Mouse (Mus musculus) Patski (cell line): ENCODE data around the gene Abcb9. TPM values are rescaled to one million over a fixed set of nuclear protein-coding genes. Genes with fewer than 3 reads are reported as not detected.

Source experiments
- ATAC-seq: fragments of 100-300 bp; one replicate; pipeline ENCODE4 v1.8.0; 2021
- CTCF ChIA-PET: fragments of 350-600 bp; sonication (Branson Sonifier 250); formaldehyde crosslinking; loops from one replicate; lab custom pipeline; 2022; ENCODE audit warnings: inconsistent platforms; lab: Charles Lee
- POLR2A ChIA-PET: fragments of 350-600 bp; sonication (Branson Sonifier 250); formaldehyde crosslinking; loops from one replicate; lab custom pipeline; 2022; ENCODE audit warnings: antibody characterized with exemption, inconsistent platforms; lab: Charles Lee
- DNase-seq: peaks from one replicate; pipeline ENCODE4 v3.0.0-alpha.2; 2011; ENCODE audit warnings: low read depth, low spot score
- H3K27me3 ChIP-seq: fragments of 371-371 bp; one replicate; pipeline ENCODE4 v1.5.1; 2021
- CTCF ChIP-seq: fragments of 100-300 bp; IDR thresholded peaks from one replicate; pipeline ENCODE4 v1.5.1; 2021
- in situ Hi-C: fragments of 300-500 bp; cut with MboI; formaldehyde crosslinking; loops from 3 replicates; pipeline ENCODE4 v1.11.1; 2018; ENCODE audit warnings: low pct_unique_long_range_greater_than_20kb, mixed read lengths
- polyA plus RNA-seq: library from polyadenylated mRNA; unstranded; gene quantifications from one replicate; pipeline ENCODE4 v1.2.3, GENCODE M21; 2021

The Abcb9 gene
- polyA plus RNA-seq, 1 experiment from 2014 or later, result 5.3 TPM

DNA sequence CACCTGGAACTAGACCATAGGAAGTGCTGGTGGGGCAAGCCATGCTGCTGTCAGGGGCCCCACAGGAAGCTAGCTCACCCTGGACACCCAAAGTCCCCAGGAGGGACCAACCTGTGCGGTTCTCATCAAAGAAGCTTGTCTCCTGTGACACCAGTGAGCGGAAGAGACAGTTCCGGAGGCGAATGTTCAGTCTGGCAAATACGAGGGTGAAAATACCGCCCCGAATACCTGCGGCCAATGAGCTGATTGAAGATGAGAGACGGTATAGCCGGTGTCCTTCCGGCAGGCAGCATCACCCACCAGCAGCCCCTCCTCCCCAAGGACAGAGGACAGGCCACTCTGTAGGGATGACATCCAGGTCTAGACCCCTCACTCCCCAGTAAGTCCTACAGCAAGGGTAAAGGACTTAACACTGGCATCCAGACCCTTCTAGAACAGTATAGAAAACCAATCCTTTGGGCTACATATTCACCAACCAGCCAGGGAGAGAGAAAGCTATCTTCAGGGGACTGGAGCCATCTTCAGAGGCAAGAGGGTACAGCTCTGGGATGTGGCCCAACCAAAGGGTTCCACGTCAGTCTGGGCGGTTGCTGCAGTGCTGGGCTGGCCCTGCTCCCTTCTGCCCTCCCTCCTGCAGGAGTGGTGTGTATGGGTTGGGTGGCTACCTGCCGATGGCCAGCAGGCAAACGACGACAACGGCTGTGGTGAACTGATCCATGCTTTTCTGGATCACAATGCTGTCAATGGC is 12.5 kb downstream of the Abcb9 start:
- DNase-seq (no peak), ATAC-seq (no peak)
- ChIA-PET CTCF (interaction anchor here (1.3 to 3.2 kb wide), 3 partner anchors 9 to 83 kb away, joined by 3 to 17 read pairs (median 7); no protein-coding TSS in a partner anchor), POLR2A (no interaction called here)
- no peak for TF ChIP-seq CTCF
- in situ Hi-C loops, result loop anchor here (5.0 to 25.0 kb wide), 2 partner anchors 81 to 121 kb away; partner anchors contain the start of gene Hip1r
- H3K27me3 ChIP-seq, result no peaks in the 10 kb centered on the region

GRCm38 (mm10) chr5:124082447-124082846 is 13.2 kb downstream of the Abcb9 start:
- no peak for TF ChIP-seq CTCF
- DNase-seq (no peak), ATAC-seq (no peak)
- no peaks in the 10 kb centered on the region for H3K27me3 ChIP-seq
- CTCF ChIA-PET, result interaction anchor here (1.3 to 1.6 kb wide), 2 partner anchors 8 to 82 kb away, joined by 3 to 7 read pairs; no protein-coding TSS in a partner anchor
- POLR2A ChIA-PET, result no interaction called here
- in situ Hi-C loops, result loop anchor here (5.0 to 25.0 kb wide), 2 partner anchors 80 to 120 kb away; partner anchors contain the start of gene Hip1r

GRCm38 (mm10) chr5:124079880-124080279 is 15.7 kb downstream of the Abcb9 start:
- no peaks in the 10 kb centered on the region for H3K27me3 ChIP-seq
- DNase-seq (no peak), ATAC-seq (no peak)
- in situ Hi-C loops, result loop anchor here (5.0 to 25.0 kb wide), 2 partner anchors 78 to 118 kb away; partner anchors contain the start of gene Hip1r
- ChIA-PET POLR2A (no interaction called here), CTCF (interaction anchor here (1.5 to 3.3 kb wide), 2 partner anchors 9 to 79 kb away, joined by 4 to 16 read pairs; no protein-coding TSS in a partner anchor)
- TF ChIP-seq CTCF, result no peak

DNA sequence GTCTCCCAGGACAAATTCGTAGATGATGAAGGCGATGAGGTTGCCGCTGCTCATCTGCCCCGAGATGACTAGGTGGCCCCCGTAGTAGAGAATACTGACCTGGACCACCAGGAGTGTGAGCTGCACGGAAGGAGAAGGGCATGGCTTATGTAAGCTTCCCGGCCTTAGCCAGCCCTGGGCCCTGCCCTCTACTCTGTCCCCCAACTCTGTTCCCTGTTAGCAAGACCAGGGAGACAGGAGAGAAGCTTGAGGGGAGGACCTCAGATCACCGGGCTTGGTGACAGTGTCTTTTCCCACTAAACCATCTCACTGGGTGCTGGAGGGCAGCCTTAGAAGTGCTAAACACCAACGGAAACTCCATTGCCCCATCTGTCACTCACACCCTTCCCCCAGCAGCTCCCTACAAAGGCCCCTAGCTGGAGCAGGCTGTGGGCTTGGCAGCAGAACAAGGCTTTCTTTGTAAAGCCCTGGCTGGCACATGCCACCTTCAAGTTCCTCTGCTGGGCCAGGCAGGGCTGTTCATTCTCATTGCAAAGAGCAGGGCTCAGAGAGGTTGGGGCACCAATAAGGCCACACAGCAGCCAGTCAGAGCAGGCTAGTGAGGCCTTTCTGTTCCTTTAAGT is 16.7 kb downstream of the Abcb9 start:
- no peaks in the 10 kb centered on the region for H3K27me3 ChIP-seq
- POLR2A ChIA-PET, result no interaction called here
- DNase-seq (no peak), ATAC-seq (no peak)
- TF ChIP-seq CTCF, result no peak
- in situ Hi-C loops, result loop anchor here (25.0 kb wide), 1 partner anchor 117 kb away; the partner anchor contains the start of gene Hip1r
- CTCF ChIA-PET, result interaction anchor here (3.3 kb wide), 1 partner anchor 78 kb away, joined by 16 read pairs; no protein-coding TSS in a partner anchor

GRCm38 (mm10) chr5:124077856-124078460 is 17.6 kb downstream of the Abcb9 start:
- TF ChIP-seq CTCF, result no peak
- no peak for DNase-seq
- no peaks in the 10 kb centered on the region for H3K27me3 ChIP-seq
- in situ Hi-C loops, result loop anchor here (25.0 kb wide), 1 partner anchor 116 kb away; the partner anchor contains the start of gene Hip1r
- no peak for ATAC-seq
- POLR2A ChIA-PET, result interaction anchor here (0.5 to 1.4 kb wide), 2 partner anchors 75 to 147 kb away, joined by 3 to 4 read pairs; no protein-coding TSS in a partner anchor
- CTCF ChIA-PET, result interaction anchor here (3.3 kb wide), 1 partner anchor 77 kb away, joined by 16 read pairs; no protein-coding TSS in a partner anchor

- POLR2A ChIA-PET, result interaction anchor here (1.4 kb wide), 1 partner anchor 75 kb away, joined by 4 read pairs; no protein-coding TSS in a partner anchor
- in situ Hi-C loops, result loop anchor here (25.0 kb wide), 1 partner anchor 115 kb away; the partner anchor contains the start of gene Hip1r
These were observed 18.4 kb downstream of the Abcb9 start for GRCm38 (mm10) chr5:124077241-124077640.

GRCm38 (mm10) chr5:124076559-124076958 is 19.0 kb downstream of the Abcb9 start:
- DNase-seq (no peak), ATAC-seq (no peak)
- no peak for TF ChIP-seq CTCF
- in situ Hi-C loops, result loop anchor here (25.0 kb wide), 1 partner anchor 114 kb away; the partner anchor contains the start of gene Hip1r
- ChIA-PET CTCF (interaction anchor here (0.7 to 1.5 kb wide), 2 partner anchors 76 to 128 kb away, joined by 3 to 4 read pairs; no protein-coding TSS in a partner anchor), POLR2A (interaction anchor here (1.4 kb wide), 1 partner anchor 74 kb away, joined by 4 read pairs; no protein-coding TSS in a partner anchor)
- no peaks in the 10 kb centered on the region for H3K27me3 ChIP-seq

More at GRCm38 (mm10) chr5:124077241-124077640, 18.4 kb downstream of the Abcb9 start:
- DNase-seq, result no peak
- TF ChIP-seq CTCF, result no peak
- ATAC-seq, result no peak
- CTCF ChIA-PET, result no interaction called here
- H3K27me3 ChIP-seq, result no peaks in the 10 kb centered on the region

DNA sequence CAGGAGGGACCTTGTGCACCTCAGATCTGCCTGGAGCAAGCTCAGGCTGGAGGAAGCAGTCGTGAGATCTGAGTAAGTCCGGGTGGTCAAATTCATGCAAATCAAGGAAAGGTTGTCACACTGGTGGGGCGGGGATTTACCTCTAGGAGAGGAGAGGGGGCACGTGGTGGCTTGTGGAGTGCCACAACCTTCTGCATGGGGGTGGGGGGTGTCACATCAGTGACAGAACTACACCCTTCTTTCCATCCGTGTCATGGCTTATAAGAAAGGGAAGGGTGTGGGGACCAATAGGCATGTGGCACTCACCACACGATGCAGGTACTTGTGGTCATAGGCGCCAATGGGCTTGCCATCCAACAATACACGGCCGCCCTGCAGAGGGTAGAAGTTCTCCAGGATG is 19.9 kb downstream of the Abcb9 start:
- TF ChIP-seq CTCF, result no peak
- ChIA-PET POLR2A (interaction anchor here (1.5 kb wide), 1 partner anchor 28 kb away, joined by 3 read pairs; no protein-coding TSS in a partner anchor), CTCF (interaction anchor here (1.5 kb wide), 1 partner anchor 127 kb away, joined by 4 read pairs; no protein-coding TSS in a partner anchor)
- ATAC-seq, result no peak
- no peak for DNase-seq
- H3K27me3 ChIP-seq, result no peaks in the 10 kb centered on the region
- in situ Hi-C loops, result loop anchor here (25.0 kb wide), 1 partner anchor 113 kb away; the partner anchor contains the start of gene Hip1r

DNA sequence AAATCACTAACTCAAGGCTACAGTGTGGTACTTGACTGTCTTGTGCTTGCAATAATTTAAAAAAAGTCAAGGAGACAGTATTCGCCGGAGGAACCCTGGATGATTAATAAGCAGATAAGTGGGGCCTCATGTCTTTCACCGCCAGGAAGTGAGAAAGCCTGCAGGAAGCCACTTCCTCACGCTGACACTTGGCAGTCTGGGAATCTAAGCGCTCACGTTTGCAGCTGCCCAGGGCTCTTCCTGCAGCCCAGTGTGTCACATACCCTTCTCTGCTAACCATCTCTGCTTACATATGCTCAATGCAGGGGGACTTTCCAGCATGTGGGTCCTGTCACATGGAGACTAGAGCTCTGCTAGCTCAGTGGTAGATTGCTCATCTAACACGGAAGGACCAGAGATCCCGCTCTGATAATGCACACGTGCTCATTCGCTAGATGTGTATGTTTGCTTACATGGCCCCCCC is 20.7 kb downstream of the Abcb9 start:
- CTCF ChIA-PET, result interaction anchor here (1.3 to 2.6 kb wide), 5 partner anchors 8 to 73 kb away, joined by 3 to 7 read pairs (median 3); no protein-coding TSS in a partner anchor
- POLR2A ChIA-PET, result interaction anchor here (1.5 to 1.6 kb wide), 2 partner anchors 28 to 68 kb away, joined by 3 to 4 read pairs; no protein-coding TSS in a partner anchor
- ATAC-seq (no peak), DNase-seq (no peak)
- H3K27me3 ChIP-seq, result no peaks in the 10 kb centered on the region
- in situ Hi-C loops, result loop anchor here (25.0 kb wide), 1 partner anchor 113 kb away; the partner anchor contains the start of gene Hip1r
- no peak for TF ChIP-seq CTCF
